Mouse (Mus musculus): ENCODE measurements around the gene Rhog. TPM values are rescaled to one million over a fixed set of nuclear protein-coding genes. Genes with fewer than 3 reads are reported as not detected.

Gene Rhog
- polyA plus RNA-seq, 1 experiment from 2014 or later: 67.7 TPM

DNA sequence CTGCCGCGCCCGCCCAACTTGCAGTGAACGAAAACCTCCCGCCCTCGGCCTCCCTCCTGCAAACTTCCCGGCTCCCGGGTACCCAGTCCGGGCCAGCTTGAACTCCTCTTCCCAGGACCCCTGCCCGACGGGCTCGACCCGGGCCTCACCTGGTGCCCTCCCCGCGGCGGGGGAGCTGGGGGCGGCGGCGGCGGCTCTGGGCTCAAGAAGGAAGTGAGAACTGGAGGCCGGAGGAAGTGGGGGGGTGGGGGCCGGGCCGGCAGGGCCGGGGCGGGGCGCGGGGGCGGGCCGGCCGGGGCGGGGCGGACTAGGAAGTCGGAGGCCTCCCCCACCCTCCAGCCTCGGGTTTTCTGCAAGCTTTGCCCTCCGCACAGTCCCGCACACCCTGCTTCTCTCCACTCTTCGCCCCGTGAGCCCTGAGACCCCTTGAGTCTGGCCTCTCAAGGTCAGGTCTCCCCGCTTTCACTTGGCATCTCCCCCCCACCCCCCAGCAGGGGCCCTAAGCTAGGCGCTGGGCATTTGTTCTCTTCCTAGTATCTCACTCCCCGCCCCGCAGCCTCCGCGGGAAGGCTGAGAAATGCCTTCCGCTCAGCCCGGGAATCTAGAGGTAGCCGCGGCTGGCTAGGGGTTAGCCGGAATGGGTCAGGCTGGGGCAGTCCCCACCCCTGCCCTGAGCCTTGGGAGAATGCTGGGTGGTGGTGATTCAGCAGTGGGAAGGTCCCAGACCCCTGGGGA is 5.8 kb downstream of the Rhog start:
- H3K36me3 ChIP-seq: no peaks in the 10 kb centered on the region
- peak overlapping the region; percentile 90 for H3K4me3 ChIP-seq (replicated peaks)
- no peaks in the 10 kb centered on the region for H3K9me3 ChIP-seq
- H3K27me3 ChIP-seq (replicated peaks): no peaks in the 10 kb centered on the region
- peaks cover 47% of the 10 kb centered on the region for H3K4me1 ChIP-seq
- peak overlapping the region; percentile 88 for H3K4me2 ChIP-seq
- H3K9ac ChIP-seq: peak overlapping the region; percentile 92
- peak overlapping the region; percentile 99 for H3K27ac ChIP-seq
- under 1% methylated on average over 38 of the region's 49 CpGs for WGBS
- ATAC-seq (ENCODE audit: insufficient read depth, low FRiP score, low read depth): peak; percentile 79

DNA sequence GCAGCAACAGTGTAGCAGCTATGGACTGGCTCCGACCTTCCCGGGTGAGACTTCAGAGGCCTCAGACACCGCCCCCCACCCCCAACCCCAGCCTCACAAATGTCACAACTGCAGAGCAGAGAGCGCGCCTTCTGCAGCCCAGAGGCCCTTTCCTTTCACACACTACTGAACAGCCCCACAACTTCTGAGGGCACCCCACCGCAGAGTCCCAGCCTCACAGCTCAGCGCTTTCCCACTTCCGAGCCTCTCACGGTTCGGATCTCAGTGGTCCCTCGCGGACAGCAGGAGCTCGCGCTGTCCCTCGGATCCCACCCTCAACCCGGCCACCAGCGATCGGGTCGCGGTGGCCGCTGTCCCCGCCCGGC is 6.3 kb downstream of the Rhog start:
- Histone ChIP-seq H3K4me3 (replicated peaks) (peak overlapping the region; percentile 90), H3K36me3 (no peaks in the 10 kb centered on the region), H3K27me3 (replicated peaks) (no peaks in the 10 kb centered on the region), H3K9me3 (no peaks in the 10 kb centered on the region), H3K9ac (peak overlapping the region; percentile 92), H3K27ac (peak overlapping the region; percentile 99), H3K4me1 (peaks cover 52% of the 10 kb centered on the region), H3K4me2 (peak overlapping the region; percentile 88)
- WGBS: 1% methylated on average over 23 of the region's 23 CpGs
- peak; percentile 16 for ATAC-seq (ENCODE audit: insufficient read depth, low FRiP score, low read depth)

DNA sequence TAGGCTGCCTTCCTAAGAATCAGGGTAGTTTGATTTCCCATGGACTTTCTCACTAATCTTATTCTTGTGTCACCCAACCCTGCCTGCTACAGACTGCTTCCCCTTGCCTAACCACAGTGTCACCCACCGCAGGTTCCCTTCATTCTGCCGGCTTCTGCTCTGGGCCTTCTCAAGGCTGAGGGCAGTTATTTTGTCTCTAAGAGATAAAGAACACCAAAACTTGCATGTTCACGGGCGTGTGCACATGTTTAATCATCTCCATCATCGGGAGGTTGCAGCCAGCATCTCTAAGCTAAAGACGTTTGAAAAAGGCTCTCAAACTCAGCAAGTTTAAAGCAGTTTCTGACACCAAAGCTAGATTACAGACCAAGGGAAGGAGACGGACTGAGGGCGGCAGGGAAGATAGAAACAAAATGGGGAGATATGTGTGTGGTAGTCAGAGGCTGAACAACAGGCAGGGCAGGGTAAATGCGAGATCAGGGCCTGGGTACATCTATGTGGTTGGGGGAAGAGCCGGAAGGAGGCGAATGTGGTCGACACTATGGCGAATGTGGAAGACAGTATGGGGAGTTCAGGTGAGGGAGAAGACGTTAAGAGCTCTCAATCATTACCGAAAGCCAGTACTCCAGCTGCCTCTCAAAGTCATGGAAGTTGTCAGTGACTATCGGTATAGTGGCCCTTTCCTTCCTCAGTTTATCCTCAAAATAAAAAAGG is 7.0 kb downstream of the Rhog start:
- no peak for ATAC-seq (ENCODE audit: insufficient read depth, low FRiP score, low read depth)
- Histone ChIP-seq H3K9me3 (no peaks in the 10 kb centered on the region), H3K27me3 (replicated peaks) (no peaks in the 10 kb centered on the region), H3K4me1 (peaks cover 55% of the 10 kb centered on the region), H3K4me3 (replicated peaks) (peak overlapping the region; percentile 90), H3K4me2 (peak overlapping the region; percentile 88), H3K27ac (peak overlapping the region; percentile 99), H3K9ac (peak overlapping the region; percentile 92), H3K36me3 (no peaks in the 10 kb centered on the region)
- WGBS: 12% methylated on average over 16 of the region's 16 CpGs

DNA sequence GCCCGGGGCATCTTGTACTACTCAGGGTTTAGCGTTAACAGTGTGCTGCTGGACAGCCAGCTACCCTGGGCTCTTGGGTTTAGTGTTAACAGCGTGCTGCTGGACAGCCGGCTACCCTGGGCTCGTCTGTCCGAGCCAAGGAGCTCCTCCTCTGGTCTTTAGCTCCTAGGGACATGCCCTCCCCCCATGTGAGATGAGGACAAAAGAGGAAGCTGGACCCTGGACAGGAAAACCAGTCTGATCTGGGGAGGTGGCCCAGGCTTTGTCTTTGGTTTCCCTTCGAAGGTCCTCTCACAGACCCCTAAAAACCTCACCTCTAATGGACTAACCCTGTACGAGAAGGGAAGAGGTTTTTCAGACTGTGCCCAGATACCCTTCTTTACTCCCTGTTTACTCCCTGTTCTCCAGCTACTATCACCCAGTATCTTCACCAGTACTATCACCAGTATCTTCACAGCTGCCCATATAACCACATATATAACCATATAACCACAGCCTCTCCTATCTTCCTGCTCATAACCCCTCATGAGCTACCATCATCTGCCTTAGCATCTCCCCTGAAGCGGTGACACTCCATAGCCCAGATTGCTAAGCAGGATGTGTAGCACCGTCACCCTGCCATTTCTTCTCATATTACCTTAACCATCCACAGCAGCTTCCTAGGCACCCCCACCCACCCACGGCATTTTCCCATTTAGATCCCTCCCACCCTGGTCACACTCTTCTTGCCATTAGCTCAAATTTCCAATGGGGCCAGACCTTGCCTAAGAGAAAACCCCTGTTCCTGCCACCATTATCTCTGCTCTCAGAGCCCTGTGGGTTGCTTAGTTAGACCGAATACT is 8.7 kb downstream of the Rhog start:
- peak overlapping the region; percentile 88 for H3K4me2 ChIP-seq
- peaks cover 60% of the 10 kb centered on the region for H3K4me1 ChIP-seq
- no peaks in the 10 kb centered on the region for H3K27me3 ChIP-seq (replicated peaks)
- no peak for ATAC-seq (ENCODE audit: insufficient read depth, low FRiP score, low read depth)
- no peak overlapping the region for H3K27ac ChIP-seq
- WGBS: 61% methylated on average over 12 of the region's 12 CpGs
- no peak overlapping the region for H3K9ac ChIP-seq
- no peaks in the 10 kb centered on the region for H3K36me3 ChIP-seq
- H3K4me3 ChIP-seq (replicated peaks): no peak overlapping the region; the same call in 1 of the 2 replicates
- H3K9me3 ChIP-seq: no peaks in the 10 kb centered on the region

DNA sequence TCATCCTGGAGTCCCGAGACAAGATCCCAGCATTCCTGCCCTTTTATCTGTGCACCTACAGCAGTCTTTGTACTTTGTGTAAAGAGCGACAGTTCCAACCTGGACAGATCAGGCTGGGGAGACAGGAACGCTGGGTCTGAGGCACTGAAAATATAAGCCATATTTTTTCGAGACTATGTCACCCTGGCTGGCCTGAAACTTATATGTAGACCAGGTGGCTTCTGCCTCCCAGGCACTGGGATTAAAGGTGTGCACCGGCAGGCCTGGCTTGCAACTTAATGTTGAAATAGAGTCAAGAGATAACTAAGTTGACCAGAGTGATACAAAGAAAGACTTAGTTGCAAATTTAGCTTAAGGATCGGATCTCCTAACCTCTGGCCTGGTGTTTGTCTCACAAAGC is 9.6 kb downstream of the Rhog start:
- Histone ChIP-seq H3K27ac (peak overlapping the region; percentile 31; the same call in 1 of the 2 replicates), H3K4me2 (peak overlapping the region; percentile 88), H3K9me3 (no peaks in the 10 kb centered on the region), H3K27me3 (replicated peaks) (no peaks in the 10 kb centered on the region), H3K9ac (no peak overlapping the region), H3K4me1 (peaks cover 58% of the 10 kb centered on the region), H3K4me3 (replicated peaks) (no peak overlapping the region), H3K36me3 (no peaks in the 10 kb centered on the region)
- ATAC-seq (ENCODE audit: insufficient read depth, low FRiP score, low read depth): no peak
- 49% methylated on average over 6 of the region's 6 CpGs for WGBS

DNA sequence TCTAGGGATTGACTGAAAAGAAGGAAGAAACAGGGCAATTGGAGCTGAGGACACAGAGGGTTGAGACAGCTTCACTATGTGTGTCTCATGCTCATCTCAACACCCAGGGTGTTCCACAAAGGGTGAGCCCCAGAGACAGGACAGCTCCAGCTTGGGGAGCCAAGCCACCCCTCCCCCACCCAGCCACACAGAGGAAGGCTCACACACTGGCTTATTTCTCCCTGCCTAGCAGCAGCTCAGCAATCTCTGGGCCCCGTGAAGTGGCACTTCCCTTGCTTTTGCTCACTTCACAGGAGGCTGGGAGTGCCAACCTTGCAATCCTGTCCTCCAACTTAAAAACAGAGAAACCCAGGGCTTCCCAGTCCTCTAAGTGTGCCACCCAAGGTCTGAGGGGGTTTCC is 10.1 kb downstream of the Rhog start:
- Histone ChIP-seq H3K27ac (peak overlapping the region; percentile 31), H3K9me3 (no peaks in the 10 kb centered on the region), H3K36me3 (no peaks in the 10 kb centered on the region; the same call in 1 of the 2 replicates), H3K9ac (no peak overlapping the region), H3K4me2 (peak overlapping the region; percentile 32), H3K4me3 (replicated peaks) (no peak overlapping the region), H3K4me1 (peaks cover 55% of the 10 kb centered on the region), H3K27me3 (replicated peaks) (no peaks in the 10 kb centered on the region)
- no peak for ATAC-seq (ENCODE audit: insufficient read depth, low FRiP score, low read depth)
- WGBS: 5% methylated on average over 1 of the region's 1 CpGs

DNA sequence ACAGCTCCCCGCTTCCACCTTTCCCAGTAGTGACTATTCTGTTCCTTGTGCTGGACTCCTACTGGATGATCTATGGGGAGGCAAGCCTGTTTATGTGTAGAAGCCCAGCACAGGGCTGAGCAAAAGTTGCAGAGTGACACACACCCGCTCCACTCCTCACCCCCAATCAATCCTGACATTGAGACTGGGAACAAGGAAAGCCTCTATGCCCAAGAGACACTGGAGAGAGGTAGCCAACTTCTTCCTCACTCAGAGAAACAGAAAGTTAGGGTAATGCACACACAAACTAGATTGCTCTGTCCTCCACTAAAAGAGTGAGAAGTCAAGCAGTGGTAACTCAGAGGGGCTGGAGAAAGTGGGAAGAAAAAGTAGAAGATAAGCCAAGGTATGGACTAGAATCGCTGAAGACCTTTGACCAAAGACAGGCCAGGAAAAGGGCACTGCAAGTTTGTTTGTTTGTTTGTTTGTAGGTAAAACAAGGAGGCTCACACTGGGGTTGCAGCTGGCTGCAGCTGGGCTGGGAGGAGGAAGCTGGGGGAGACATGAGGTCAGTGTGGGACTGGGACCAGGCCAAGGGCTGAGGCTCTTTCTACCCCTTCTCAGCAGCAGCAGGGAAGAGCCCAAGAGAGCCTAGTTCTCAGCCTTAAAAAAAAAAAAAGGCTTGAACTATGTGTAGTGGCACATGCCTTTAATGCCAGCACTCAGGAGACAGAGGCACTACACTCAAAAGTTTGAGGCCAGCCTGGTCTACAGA is 10.9 kb downstream of the Rhog start:
- no peaks in the 10 kb centered on the region for H3K27me3 ChIP-seq (replicated peaks)
- no peak overlapping the region for H3K9ac ChIP-seq
- peaks cover 6% of the 10 kb centered on the region for H3K36me3 ChIP-seq
- H3K4me2 ChIP-seq: no peak overlapping the region
- no peaks in the 10 kb centered on the region for H3K9me3 ChIP-seq
- H3K27ac ChIP-seq: peak overlapping the region; percentile 31
- ATAC-seq (ENCODE audit: insufficient read depth, low FRiP score, low read depth): no peak
- H3K4me3 ChIP-seq (replicated peaks): no peak overlapping the region
- WGBS: 69% methylated on average over 3 of the region's 3 CpGs
- H3K4me1 ChIP-seq: peaks cover 55% of the 10 kb centered on the region

DNA sequence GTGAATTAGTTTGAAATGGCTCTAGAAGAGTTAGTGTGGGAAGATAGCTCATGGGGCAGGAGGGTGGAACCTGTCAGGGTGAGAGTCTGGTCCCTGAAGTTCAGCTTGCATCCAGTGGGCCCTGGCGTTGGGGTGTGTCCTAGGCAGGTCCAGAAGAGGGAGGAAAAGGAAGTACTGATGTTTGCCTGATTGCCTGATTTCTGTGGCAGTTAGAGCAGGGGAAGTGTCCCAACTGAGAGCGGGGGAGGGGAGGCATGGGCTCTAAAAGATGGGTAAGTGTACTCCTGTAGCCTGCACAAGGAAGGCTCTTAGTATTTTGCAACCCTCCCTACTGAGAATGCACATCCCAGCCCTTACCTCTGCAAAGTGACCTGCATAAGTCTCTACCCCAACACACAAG is 12.0 kb downstream of the Rhog start:
- Histone ChIP-seq H3K9me3 (no peaks in the 10 kb centered on the region), H3K4me1 (peaks cover 52% of the 10 kb centered on the region), H3K36me3 (peaks cover 15% of the 10 kb centered on the region), H3K27me3 (replicated peaks) (no peaks in the 10 kb centered on the region), H3K27ac (0 out of 2 replicates have a peak overlapping the region, but pooled peaks have one; percentile 22), H3K9ac (no peak overlapping the region), H3K4me3 (replicated peaks) (no peak overlapping the region), H3K4me2 (no peak overlapping the region)
- WGBS: 59% methylated on average over 2 of the region's 2 CpGs
- ATAC-seq (ENCODE audit: insufficient read depth, low FRiP score, low read depth): no peak

DNA sequence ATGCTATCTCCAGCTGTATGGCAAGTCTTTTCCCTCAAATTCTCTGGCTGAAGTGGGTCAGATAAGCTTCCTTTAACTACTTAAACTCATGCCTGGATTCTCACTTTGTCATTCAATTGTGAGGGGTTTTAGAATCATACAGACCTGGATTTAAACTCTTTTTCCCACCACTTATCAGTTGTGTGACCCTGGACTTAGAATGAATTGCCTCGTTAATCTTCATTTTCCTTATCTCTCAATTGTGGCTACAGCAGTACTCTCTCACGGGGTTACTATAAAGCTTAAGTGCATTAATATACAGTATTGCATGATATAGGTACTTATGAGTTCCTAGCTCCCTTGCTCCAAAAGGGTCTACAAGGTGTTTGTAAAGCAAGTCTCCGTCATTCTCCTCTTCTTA is 12.9 kb downstream of the Rhog start:
- Histone ChIP-seq H3K9me3 (no peaks in the 10 kb centered on the region), H3K27ac (peak overlapping the region; percentile 22; the same call in 1 of the 2 replicates), H3K36me3 (peaks cover 23% of the 10 kb centered on the region), H3K4me1 (peaks cover 42% of the 10 kb centered on the region), H3K27me3 (replicated peaks) (no peaks in the 10 kb centered on the region), H3K4me3 (replicated peaks) (no peak overlapping the region), H3K4me2 (no peak overlapping the region), H3K9ac (no peak overlapping the region)
- 63% methylated on average over 3 of the region's 3 CpGs for WGBS
- no peak for ATAC-seq (ENCODE audit: insufficient read depth, low FRiP score, low read depth)

DNA sequence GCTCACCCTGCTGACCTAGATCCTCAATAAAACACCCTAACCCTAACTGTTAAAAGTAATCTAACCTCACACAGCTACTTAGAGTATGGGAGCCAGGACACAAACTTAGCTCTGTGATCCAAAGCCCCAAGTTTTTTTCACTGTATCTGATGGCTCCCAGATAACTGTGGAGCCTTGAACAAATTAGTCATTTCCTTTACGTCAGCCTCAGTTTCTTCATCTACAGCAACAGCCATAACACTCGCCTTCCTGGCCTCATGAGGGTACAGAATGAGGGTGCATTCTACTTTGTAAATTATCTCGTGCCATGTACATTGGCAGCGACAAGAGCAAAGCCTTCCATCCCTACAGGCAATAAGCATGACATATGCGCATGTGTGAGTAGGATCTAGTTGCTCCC is 13.5 kb downstream of the Rhog start:
- H3K36me3 ChIP-seq: peaks cover 28% of the 10 kb centered on the region
- H3K27ac ChIP-seq: no peak overlapping the region; the same call in 1 of the 2 replicates
- WGBS: 79% methylated on average over 5 of the region's 5 CpGs
- H3K9me3 ChIP-seq: no peaks in the 10 kb centered on the region
- no peak for ATAC-seq (ENCODE audit: insufficient read depth, low FRiP score, low read depth)
- H3K4me1 ChIP-seq: peaks cover 37% of the 10 kb centered on the region
- no peak overlapping the region for H3K4me3 ChIP-seq (replicated peaks)
- no peaks in the 10 kb centered on the region for H3K27me3 ChIP-seq (replicated peaks)
- no peak overlapping the region for H3K9ac ChIP-seq
- H3K4me2 ChIP-seq: no peak overlapping the region

DNA sequence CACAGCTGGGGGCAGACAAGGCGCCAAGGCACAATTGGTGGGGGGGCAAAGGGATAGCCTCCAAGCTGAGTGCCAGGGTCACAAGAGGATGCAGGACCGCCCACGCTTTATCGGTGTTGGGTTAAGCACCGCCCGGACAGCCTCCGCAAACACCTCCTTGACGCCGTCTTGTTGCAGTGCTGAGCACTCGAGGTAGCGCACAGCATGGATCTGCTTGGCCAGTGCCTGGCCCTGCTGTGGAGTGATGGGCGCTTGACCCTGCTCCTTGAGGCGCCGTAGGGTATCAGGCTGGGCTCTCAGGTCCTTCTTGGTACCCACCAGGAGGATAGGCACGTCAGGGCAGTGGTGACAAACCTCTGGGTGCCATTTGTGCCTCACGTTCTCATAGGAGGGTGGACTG is 16.3 kb downstream of the Rhog start:
- WGBS: 82% methylated on average over 16 of the region's 16 CpGs
- Histone ChIP-seq H3K27ac (no peak overlapping the region), H3K36me3 (peaks cover 45% of the 10 kb centered on the region), H3K27me3 (replicated peaks) (no peaks in the 10 kb centered on the region), H3K4me2 (no peak overlapping the region), H3K9me3 (no peaks in the 10 kb centered on the region), H3K4me3 (replicated peaks) (no peak overlapping the region), H3K4me1 (peaks cover 9% of the 10 kb centered on the region; the same call in 1 of the 2 replicates), H3K9ac (no peak overlapping the region)
- ATAC-seq (ENCODE audit: insufficient read depth, low FRiP score, low read depth): no peak
